Comparison of ENCODE assay signal across 24 mouse cellular contexts in the genomic region with DNA sequence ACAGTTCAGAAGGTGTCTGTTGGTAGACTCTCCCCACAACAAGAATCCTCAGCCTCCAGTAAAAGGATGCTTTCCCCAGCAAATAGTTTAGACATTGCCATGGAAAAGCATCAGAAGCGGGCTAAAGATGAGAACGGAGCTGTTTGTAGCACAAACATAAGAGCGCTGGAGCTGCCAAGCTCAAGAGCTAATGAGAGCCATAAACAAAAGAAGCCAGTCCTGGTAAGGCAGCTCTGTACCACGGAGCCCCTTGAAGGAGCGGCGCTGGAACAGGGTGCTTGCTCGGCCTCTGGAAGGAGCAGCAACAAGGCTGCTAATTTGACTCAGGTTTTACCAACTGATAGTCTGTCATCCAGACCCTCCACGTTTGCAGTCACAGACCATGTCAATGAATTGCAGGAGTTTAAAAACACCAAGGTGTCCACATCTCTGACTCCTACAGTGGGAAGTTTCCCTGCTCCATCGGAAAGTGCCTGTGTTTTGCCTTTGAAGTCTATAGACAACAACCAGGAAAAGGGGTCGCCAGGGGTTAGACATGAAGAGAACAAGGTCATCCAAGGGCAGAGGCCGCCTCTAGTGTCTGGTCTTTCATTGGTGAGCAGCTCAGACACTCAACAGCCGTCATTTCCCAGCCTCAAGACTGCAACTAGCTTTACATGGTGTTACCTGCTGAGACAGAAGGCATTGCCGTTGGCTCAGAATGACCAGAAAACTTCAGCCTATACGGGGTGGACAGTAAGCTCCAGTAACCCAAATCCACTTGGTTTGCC.
DNase-seq lines count a peak whose midpoint lies in the region; ATAC-seq and TF ChIP-seq lines count a peak whose summit lies in the region.
"Had no signal": no experiment of that assay in that cellular context is flagged by ENCODE, and none has a peak within 500 bp of the region (broad histone marks: within the 10 kb centered on the region; RNA-seq: fewer than 3 reads in every experiment).

No protein-coding gene starts in this region.

- H3K27me3 ChIP-seq in forebrain, embryonic 14.5 days (replicated peaks; ENCODE audit: control insufficient read depth, insufficient read depth, low read length), result no peaks in the 10 kb centered on the region
- no peaks in the 10 kb centered on the region for H3K27me3 ChIP-seq in forebrain, embryonic 11.5 days (ENCODE audit: control insufficient read depth, insufficient read depth, low read length)
- no peaks in the 10 kb centered on the region for H3K27me3 ChIP-seq in hindbrain, embryonic 14.5 days (ENCODE audit: control insufficient read depth, insufficient read depth, low read length)
- H3K27me3 ChIP-seq in hindbrain, embryonic 12.5 days, result no peaks in the 10 kb centered on the region
- no peaks in the 10 kb centered on the region for H3K27me3 ChIP-seq in midbrain, postnatal 0 days (ENCODE audit: insufficient read depth, low read length)
- H3K27me3 ChIP-seq in midbrain, embryonic 10.5 days (ENCODE audit: low read depth, poor library complexity, severe bottlenecking), result no peaks in the 10 kb centered on the region
- H3K27me3 ChIP-seq in neural tube, embryonic 15.5 days (replicated peaks), result no peaks in the 10 kb centered on the region
- H3K27me3 ChIP-seq: CH12.LX; heart, embryonic 13.5 days; liver, embryonic 13.5 days; Patski had no signal

- no peak overlapping the region for H3K4me3 ChIP-seq in forebrain, embryonic 14.5 days (ENCODE audit: low read depth, low read length)
- no peak overlapping the region for H3K4me3 ChIP-seq in forebrain, embryonic 11.5 days (ENCODE audit: low read depth, low read length)
- H3K4me3 ChIP-seq in hindbrain, embryonic 14.5 days (replicated peaks; ENCODE audit: low read length), result no peak overlapping the region
- no peak overlapping the region for H3K4me3 ChIP-seq in hindbrain, embryonic 12.5 days
- H3K4me3 ChIP-seq in midbrain, postnatal 0 days (ENCODE audit: low read depth, low read length), result no peak overlapping the region
- no peak overlapping the region for H3K4me3 ChIP-seq in midbrain, embryonic 10.5 days
- no peak overlapping the region for H3K4me3 ChIP-seq in neural tube, embryonic 15.5 days (replicated peaks)
- H3K4me3 ChIP-seq: heart, embryonic 13.5 days; liver, embryonic 13.5 days had no signal

- DNase-seq in forebrain, embryonic 14.5 days (ENCODE audit: low spot score), result peak; percentile 62
- no peak for DNase-seq in forebrain, embryonic 11.5 days (ENCODE audit: low spot score)
- no peak for DNase-seq in hindbrain, embryonic 14.5 days (ENCODE audit: low spot score)
- peak; percentile 40 for DNase-seq in midbrain, postnatal 0 days (ENCODE audit: low spot score)
- DNase-seq in midbrain, embryonic 10.5 days (ENCODE audit: low spot score), result no peak
- DNase-seq: adrenal gland, adult 8-10 months; B cell, adult 2 months; cerebellum, adult 2 months; cerebellum, postnatal 25 days; gastrocnemius, postnatal 10 days; kidney, postnatal 25 days; liver, embryonic 13.5 days; lung, adult 2 months; retina, postnatal 1 day; right cerebral cortex, postnatal 25 days; spleen, adult 18-20 months had no signal

- no peak for TF ChIP-seq CTCF in midbrain, postnatal 0 days (IDR thresholded peaks at IDR 0.05)

- H3K4me1 ChIP-seq in forebrain, embryonic 14.5 days (ENCODE audit: control insufficient read depth, insufficient read depth, low read length), result 0 out of 2 replicates have a peak, but pooled peaks cover 7% of the 10 kb centered on the region
- H3K4me1 ChIP-seq in forebrain, embryonic 11.5 days (replicated peaks; ENCODE audit: control insufficient read depth, insufficient read depth, low read length), result no peaks in the 10 kb centered on the region; the same call in 1 of the 2 replicates
- no peaks in the 10 kb centered on the region for H3K4me1 ChIP-seq in hindbrain, embryonic 14.5 days (replicated peaks; ENCODE audit: control insufficient read depth, insufficient read depth, low read length)
- H3K4me1 ChIP-seq in hindbrain, embryonic 12.5 days, result no peaks in the 10 kb centered on the region; the same call in 1 of the 2 replicates
- H3K4me1 ChIP-seq in midbrain, postnatal 0 days (ENCODE audit: insufficient read depth, low read length), result no peaks in the 10 kb centered on the region
- H3K4me1 ChIP-seq in midbrain, embryonic 10.5 days, result peaks cover 16% of the 10 kb centered on the region
- H3K4me1 ChIP-seq in neural tube, embryonic 15.5 days, result 0 out of 2 replicates have a peak, but pooled peaks cover 2% of the 10 kb centered on the region
- H3K4me1 ChIP-seq: liver, embryonic 13.5 days had no signal

- no peak overlapping the region; the same call in 1 of the 2 replicates for H3K27ac ChIP-seq in forebrain, embryonic 14.5 days (ENCODE audit: low read depth, low read length)
- H3K27ac ChIP-seq in forebrain, embryonic 11.5 days (ENCODE audit: low read depth, low read length), result no peak overlapping the region
- H3K27ac ChIP-seq in hindbrain, embryonic 14.5 days, result peak overlapping the region; percentile 35; the same call in 1 of the 2 replicates
- no peak overlapping the region for H3K27ac ChIP-seq in hindbrain, embryonic 12.5 days
- H3K27ac ChIP-seq in midbrain, postnatal 0 days (ENCODE audit: low read depth, low read length), result no peak overlapping the region
- no peak overlapping the region for H3K27ac ChIP-seq in midbrain, embryonic 10.5 days (replicated peaks)
- peak overlapping the region; percentile 45; the same call in 1 of the 2 replicates for H3K27ac ChIP-seq in neural tube, embryonic 15.5 days (replicated peaks)
- H3K27ac ChIP-seq: heart, embryonic 13.5 days; liver, embryonic 13.5 days had no signal

- no peak overlapping the region for H3K4me2 ChIP-seq in forebrain, embryonic 14.5 days (ENCODE audit: low read length)
- H3K4me2 ChIP-seq in forebrain, embryonic 11.5 days (ENCODE audit: low read depth, low read length, severe bottlenecking), result no peak overlapping the region
- H3K4me2 ChIP-seq in hindbrain, embryonic 14.5 days (replicated peaks), result no peak overlapping the region
- no peak overlapping the region for H3K4me2 ChIP-seq in hindbrain, embryonic 12.5 days (replicated peaks)
- H3K4me2 ChIP-seq in midbrain, postnatal 0 days (ENCODE audit: low read depth, low read length, poor library complexity, severe bottlenecking), result no peak overlapping the region
- H3K4me2 ChIP-seq in neural tube, embryonic 15.5 days, result no peak overlapping the region
- H3K4me2 ChIP-seq: heart, embryonic 13.5 days; liver, embryonic 13.5 days had no signal

- H3K9me3 ChIP-seq in forebrain, embryonic 14.5 days (replicated peaks; ENCODE audit: control insufficient read depth, low read length), result no peaks in the 10 kb centered on the region
- no peaks in the 10 kb centered on the region for H3K9me3 ChIP-seq in forebrain, embryonic 11.5 days (ENCODE audit: control insufficient read depth, low read length)
- H3K9me3 ChIP-seq in hindbrain, embryonic 14.5 days (ENCODE audit: control insufficient read depth, low read length), result no peaks in the 10 kb centered on the region
- no peaks in the 10 kb centered on the region for H3K9me3 ChIP-seq in hindbrain, embryonic 12.5 days (replicated peaks)
- H3K9me3 ChIP-seq in midbrain, postnatal 0 days (ENCODE audit: low read length), result no peaks in the 10 kb centered on the region
- H3K9me3 ChIP-seq in midbrain, embryonic 10.5 days (replicated peaks), result no peaks in the 10 kb centered on the region
- H3K9me3 ChIP-seq in neural tube, embryonic 15.5 days (replicated peaks), result no peaks in the 10 kb centered on the region
- H3K9me3 ChIP-seq: G1E; heart, embryonic 13.5 days; liver, embryonic 13.5 days had no signal

- no peak for ATAC-seq in forebrain, embryonic 14.5 days
- no peak for ATAC-seq in forebrain, embryonic 11.5 days (replicated peaks; ENCODE audit: low FRiP score)
- ATAC-seq in hindbrain, embryonic 14.5 days (ENCODE audit: low FRiP score), result no peak
- no peak for ATAC-seq in hindbrain, embryonic 12.5 days (ENCODE audit: low FRiP score)
- ATAC-seq in midbrain, postnatal 0 days (ENCODE audit: low FRiP score), result 0 out of 2 replicates have a peak, but pooled peaks have one; percentile 20
- no peak; the same call in 1 of the 2 replicates for ATAC-seq in neural tube, embryonic 15.5 days (ENCODE audit: low FRiP score)
- ATAC-seq: activated CD4-positive, CD25-positive, alpha-beta regulatory T cell, adult 4 months; intestine, postnatal 0 days; Patski had no signal

- H3K36me3 ChIP-seq in forebrain, embryonic 14.5 days (ENCODE audit: control insufficient read depth, insufficient read depth, low read length), result peaks cover 50% of the 10 kb centered on the region
- H3K36me3 ChIP-seq in forebrain, embryonic 11.5 days (ENCODE audit: control insufficient read depth, insufficient read depth, low read length), result peaks cover 3% of the 10 kb centered on the region; the same call in 1 of the 2 replicates
- peaks cover 53% of the 10 kb centered on the region for H3K36me3 ChIP-seq in hindbrain, embryonic 14.5 days (replicated peaks; ENCODE audit: control insufficient read depth, insufficient read depth)
- H3K36me3 ChIP-seq in hindbrain, embryonic 12.5 days, result peaks cover 52% of the 10 kb centered on the region
- H3K36me3 ChIP-seq in midbrain, postnatal 0 days (ENCODE audit: insufficient read depth, low read length), result peaks cover 42% of the 10 kb centered on the region
- H3K36me3 ChIP-seq in midbrain, embryonic 10.5 days, result peaks cover 52% of the 10 kb centered on the region
- peaks cover 31% of the 10 kb centered on the region for H3K36me3 ChIP-seq in neural tube, embryonic 15.5 days

- no peak overlapping the region for H3K9ac ChIP-seq in forebrain, embryonic 14.5 days (ENCODE audit: low read length)
- no peak overlapping the region for H3K9ac ChIP-seq in forebrain, embryonic 11.5 days (ENCODE audit: low read length)
- H3K9ac ChIP-seq in hindbrain, embryonic 14.5 days, result no peak overlapping the region
- H3K9ac ChIP-seq in hindbrain, embryonic 12.5 days, result no peak overlapping the region
- H3K9ac ChIP-seq in midbrain, postnatal 0 days (replicated peaks; ENCODE audit: low read length, poor library complexity, severe bottlenecking), result no peak overlapping the region
- H3K9ac ChIP-seq in neural tube, embryonic 15.5 days (replicated peaks), result no peak overlapping the region
- H3K9ac ChIP-seq: heart, embryonic 13.5 days; liver, embryonic 13.5 days had no signal

- 60% methylated on average over 14 of the region's 14 CpGs for WGBS in forebrain, embryonic 14.5 days
- 72% methylated on average over 14 of the region's 14 CpGs for WGBS in forebrain, embryonic 11.5 days
- WGBS in hindbrain, embryonic 14.5 days, result 74% methylated on average over 14 of the region's 14 CpGs
- WGBS in hindbrain, embryonic 12.5 days, result 74% methylated on average over 14 of the region's 14 CpGs
- 74% methylated on average over 14 of the region's 14 CpGs for WGBS in midbrain, postnatal 0 days
- 73% methylated on average over 14 of the region's 14 CpGs for WGBS in midbrain, embryonic 10.5 days
- 65% methylated on average over 14 of the region's 14 CpGs for WGBS in neural tube, embryonic 15.5 days

Comparison
In these comparisons a context has a peak if more than half of its experiments do, and no peak if none do; other contexts are left out.
1. DNase-seq: peak in forebrain, embryonic 14.5 days (single experiment) and midbrain, postnatal 0 days (single experiment); none in forebrain, embryonic 11.5 days (single experiment), hindbrain, embryonic 14.5 days (single experiment) and midbrain, embryonic 10.5 days (single experiment).
2. H3K27ac ChIP-seq: peak in hindbrain, embryonic 14.5 days (single experiment) and neural tube, embryonic 15.5 days (single experiment); none in forebrain, embryonic 14.5 days (single experiment), forebrain, embryonic 11.5 days (single experiment), hindbrain, embryonic 12.5 days (single experiment), midbrain, postnatal 0 days (single experiment) and midbrain, embryonic 10.5 days (single experiment).